Mouse (Mus musculus): ENCODE data around the gene Car2. TPM values are rescaled to one million over a fixed set of nuclear protein-coding genes. Genes with fewer than 3 reads are reported as not detected.

Gene Car2
- polyA plus RNA-seq, 1 experiment from 2014 or later = 25.7 TPM

Other genes starting within 250 kb of the Car2 start
- gene Car13, start 244.5 kb upstream of the Car2 start, polyA plus RNA-seq (2015; fragmentation: Nextera tagmentation; extraction: Ambion mirVana) = 8.4 and 9.7 TPM in 2 replicates
- gene Car1, start 77.9 kb upstream of the Car2 start, polyA plus RNA-seq (2015; fragmentation: Nextera tagmentation; extraction: Ambion mirVana) = 0.24 and 0.53 TPM in 2 replicates
- 38.7 and 232 TPM in 2 replicates for gene Car3, start 22.8 kb upstream of the Car2 start, polyA plus RNA-seq (2015; fragmentation: Nextera tagmentation; extraction: Ambion mirVana)

Measured in limb, embryonic 15.5 days (tissue).